Mouse (Mus musculus) left cerebral cortex, postnatal 25 days (tissue): ENCODE measurements at regions not wholly inside any gene's neighbourhood (a gene's known extent, or its start where the extent isn't known, plus 50 kb on each side); places are given as distances from the start of the nearest gene placed in this dataset.
A peak's percentile ranks its signal among the peaks of the same experiment; 100 is the strongest.

Experiments used
- DNase-seq, 2 experiments: peaks; one replicate each; pipeline ENCODE4 v3.0.0; 2022; ENCODE audit warnings: low spot score in 2 of 2, mixed read lengths in 1 of 2
- intact Hi-C: fragments of 180-260 bp; cut with DNase I; formaldehyde crosslinking; loops from one replicate; pipeline ENCODE4 v1.15.1; 2025

DNA sequence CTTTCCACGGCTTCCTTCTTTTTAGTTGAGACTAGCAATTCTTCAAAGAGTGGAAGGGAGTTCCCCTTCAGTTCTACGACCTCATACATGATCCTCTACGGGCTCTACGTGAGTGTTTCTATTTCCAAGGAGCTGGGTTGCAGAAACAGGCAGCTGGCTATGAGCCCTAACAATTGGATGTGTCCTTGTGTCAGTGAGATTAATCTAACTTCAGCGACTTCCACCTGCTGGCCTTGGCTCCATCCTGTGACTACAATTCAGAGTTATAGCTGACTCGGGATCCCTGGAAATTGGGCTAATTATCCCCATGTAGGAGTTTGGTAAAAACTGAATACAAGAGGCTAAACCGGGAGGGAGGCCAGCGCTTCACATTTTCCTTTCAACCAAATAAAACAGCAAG lies 122.8 kb downstream of the Cd83 start:
- intact Hi-C loops = no loop called here
- no peak for DNase-seq

GRCm38 (mm10) chr13:43908041-43908644 lies 123.6 kb downstream of the Cd83 start:
- intact Hi-C loops = no loop called here
- DNase-seq = no peak

DNA sequence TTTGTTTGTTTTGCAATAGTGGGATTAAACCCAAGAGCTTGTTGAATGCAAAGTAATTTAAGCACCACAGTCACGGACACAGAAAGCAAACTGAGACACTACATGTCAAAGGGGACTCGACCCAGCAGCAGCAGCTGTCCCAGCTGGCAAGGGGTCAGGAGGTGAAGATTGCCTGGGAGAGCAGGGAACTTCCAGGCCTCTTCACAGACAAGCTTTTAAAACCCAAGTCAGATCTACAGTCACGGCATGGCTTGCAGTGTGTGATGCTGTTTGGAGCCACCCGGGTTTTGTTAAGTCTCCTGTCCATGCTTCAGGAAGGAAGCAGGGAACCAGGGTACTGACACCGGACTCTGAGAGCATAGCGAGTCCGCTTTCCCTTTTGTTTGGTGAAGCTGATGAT lies 125.4 kb downstream of the Cd83 start:
- intact Hi-C loops = no loop called here
- no peak for DNase-seq

GRCm38 (mm10) chr13:43913476-43913875 lies 128.9 kb downstream of the Cd83 start:
- no peak for DNase-seq
- intact Hi-C loops = no loop called here

DNA sequence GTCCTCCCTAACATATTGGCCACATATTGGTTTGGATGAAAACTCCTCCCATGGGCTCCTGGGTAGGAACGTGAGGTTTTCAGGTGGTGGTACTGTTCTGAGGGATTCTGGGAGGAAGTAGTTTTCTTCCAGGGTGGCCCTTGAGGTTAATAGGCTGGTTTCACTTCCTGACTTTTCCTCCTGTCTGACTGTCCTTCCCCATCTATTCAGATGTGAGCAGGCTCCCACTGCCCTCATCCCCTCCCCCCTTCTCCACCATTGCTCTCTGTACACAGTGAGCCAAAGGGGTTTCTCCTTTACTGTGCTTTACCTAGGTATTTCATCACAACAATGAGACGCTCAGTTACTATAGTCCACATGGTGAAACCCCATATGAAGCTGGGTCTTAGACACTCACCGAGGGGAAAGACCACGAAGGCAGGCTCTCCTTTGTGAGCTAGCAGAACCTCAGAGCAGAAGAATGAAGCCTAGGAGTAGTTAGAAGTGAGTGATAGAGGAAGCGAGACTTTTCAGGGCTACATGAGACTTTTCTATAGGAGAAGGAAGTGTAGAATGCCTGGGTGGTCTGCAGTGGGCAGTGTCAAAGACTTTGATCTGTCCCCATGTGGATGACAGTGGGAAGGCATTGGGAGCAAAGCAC lies 135.3 kb downstream of the Cd83 start:
- intact Hi-C loops = no loop called here
- no peak for DNase-seq

GRCm38 (mm10) chr13:43930081-43930981 lies 145.8 kb downstream of the Cd83 start:
- DNase-seq = no peak
- intact Hi-C loops = no loop called here

DNA sequence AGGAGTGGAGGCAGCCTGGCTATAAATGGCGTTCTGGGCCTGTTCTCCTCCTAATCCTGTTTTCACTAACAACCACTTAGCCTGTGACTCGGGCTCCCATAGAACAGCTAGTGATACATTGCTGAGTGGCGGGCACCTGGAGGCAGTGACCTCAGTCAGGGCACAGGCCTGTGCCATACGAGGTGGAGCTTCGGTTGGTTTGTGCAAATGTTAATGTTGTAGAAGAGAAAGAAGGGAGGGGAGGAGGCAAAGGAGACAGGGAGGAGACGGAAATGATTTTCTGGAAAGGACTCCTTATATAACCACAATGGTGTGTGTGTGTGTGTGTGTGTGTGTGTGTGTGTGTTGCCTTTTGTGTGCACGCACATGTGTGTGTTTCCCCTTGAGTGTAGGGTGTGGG lies 148.4 kb downstream of the Cd83 start:
- no peak for DNase-seq
- intact Hi-C loops = no loop called here

- peak in 1 of 2 experiments; percentile 57 for DNase-seq
- intact Hi-C loops = loop anchor here (5.0 kb wide), 1 partner anchor 137 kb away; no protein-coding TSS in a partner anchor
These were observed 150.7 kb downstream of the Cd83 start for GRCm38 (mm10) chr13:43935284-43935683.

- DNase-seq = no peak
- intact Hi-C loops = loop anchor here (5.0 kb wide), 1 partner anchor 136 kb away; no protein-coding TSS in a partner anchor
These were observed 151.9 kb downstream of the Cd83 start for GRCm38 (mm10) chr13:43936504-43936903.

DNA sequence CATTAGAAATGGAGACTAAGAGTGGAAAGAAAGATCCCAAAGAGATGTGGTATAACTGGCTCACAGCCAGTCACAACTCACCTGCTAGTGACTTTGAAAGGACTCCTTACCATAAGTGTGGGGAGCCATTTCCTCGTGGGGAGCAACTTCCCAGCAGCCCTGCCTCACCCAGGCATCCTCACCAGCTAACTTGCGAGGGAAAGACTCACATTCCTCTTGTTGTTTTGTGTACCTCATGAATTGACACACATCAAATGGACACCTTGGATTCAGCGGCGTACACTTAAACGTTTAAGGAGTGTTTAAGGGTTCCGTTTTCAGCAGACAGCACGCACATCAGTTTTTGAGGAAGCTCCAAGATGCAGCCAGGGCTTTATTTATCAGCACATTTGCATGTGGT lies 154.0 kb downstream of the Cd83 start:
- intact Hi-C loops = loop anchor here (5.0 kb wide), 1 partner anchor 134 kb away; no protein-coding TSS in a partner anchor
- no peak for DNase-seq

DNA sequence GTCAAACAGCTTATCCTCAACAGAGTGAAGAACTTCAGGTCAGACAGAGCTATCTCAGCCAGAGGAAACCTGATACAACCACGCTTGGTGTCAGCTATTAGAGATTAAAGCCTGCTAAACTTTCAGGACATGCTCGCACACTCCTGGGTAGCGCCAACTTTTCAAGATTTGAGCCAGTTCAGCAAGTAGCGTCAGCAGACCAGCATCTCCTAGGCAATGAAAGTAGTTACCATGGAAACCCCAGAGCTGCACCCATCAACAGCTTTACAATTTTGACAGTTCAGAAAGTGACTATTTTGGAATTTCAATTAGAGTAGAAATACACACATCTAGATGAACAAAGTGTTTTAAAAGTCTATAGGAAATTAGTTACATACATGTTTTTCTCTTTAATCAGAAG lies 154.8 kb downstream of the Cd83 start:
- intact Hi-C loops = loop anchor here (5.0 kb wide), 1 partner anchor 133 kb away; no protein-coding TSS in a partner anchor
- DNase-seq = peak; percentile 27 to 51

- intact Hi-C loops = no loop called here
- DNase-seq = no peak
These were observed 157.2 kb downstream of the Cd83 start for GRCm38 (mm10) chr13:43941731-43942130.

DNA sequence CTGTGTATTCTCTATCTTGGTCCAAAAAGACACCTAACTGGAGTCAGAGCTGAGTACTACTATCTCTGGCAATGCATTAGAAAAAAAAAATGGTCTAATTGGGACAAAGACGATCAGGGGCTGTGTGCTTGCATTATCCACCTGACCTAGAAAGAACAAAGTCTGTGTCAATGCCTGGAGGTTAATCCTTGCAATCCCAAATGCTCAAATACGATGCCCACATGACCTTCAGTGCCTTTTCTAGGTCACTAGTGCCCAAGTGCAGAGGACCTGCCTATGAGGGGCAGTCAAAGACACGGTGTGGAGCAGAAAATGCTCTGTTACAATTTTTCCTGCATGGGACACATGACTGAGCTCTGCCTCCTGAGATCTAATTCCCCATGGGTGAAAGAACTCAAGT lies 164.0 kb downstream of the Cd83 start:
- intact Hi-C loops = no loop called here
- no peak for DNase-seq

DNA sequence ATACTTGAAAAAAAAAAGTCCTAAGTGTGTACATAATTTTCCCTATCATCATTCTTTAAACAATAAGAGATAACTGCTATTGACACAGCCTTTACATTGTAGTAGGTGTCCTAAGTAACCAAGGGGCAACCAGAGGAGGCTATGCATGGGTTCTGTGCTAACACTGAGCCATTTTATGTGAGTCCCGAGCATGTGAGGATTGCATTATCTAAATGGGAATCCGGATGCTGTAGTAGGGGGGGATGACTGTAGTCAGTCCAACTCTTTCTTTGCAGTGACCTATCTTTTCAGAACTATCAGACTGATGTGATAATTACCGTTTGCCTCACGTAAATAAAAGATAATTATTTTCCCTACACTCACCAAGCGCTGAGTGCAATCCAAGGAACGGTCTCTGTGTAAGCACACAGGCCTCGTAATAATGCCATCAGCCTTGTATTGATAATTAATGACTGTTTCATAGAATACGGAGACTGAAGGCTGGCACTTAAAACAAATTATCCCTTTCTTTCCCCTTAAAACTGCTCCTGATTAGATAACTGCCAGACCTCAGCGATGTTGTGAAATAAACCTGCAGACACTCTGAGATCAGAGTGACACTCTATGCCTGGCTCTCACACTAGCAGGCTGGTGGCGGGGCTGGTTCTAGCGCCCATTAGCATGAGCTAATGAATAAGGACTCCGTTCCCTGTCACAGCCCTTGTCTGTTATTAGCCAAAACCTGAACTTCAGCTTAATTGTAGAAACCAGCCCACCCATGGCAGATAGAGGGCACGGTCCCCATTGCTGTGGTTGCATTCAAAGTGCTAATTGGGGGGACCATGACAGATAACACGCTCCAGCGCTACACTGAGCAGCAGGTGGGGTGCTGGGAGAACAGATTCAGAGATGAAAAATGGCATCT lies 165.4 kb downstream of the Cd83 start:
- no peak for DNase-seq
- intact Hi-C loops = no loop called here

- no peak for DNase-seq
- intact Hi-C loops = no loop called here
These were observed 167.9 kb downstream of the Cd83 start for GRCm38 (mm10) chr13:43952491-43952890.

DNA sequence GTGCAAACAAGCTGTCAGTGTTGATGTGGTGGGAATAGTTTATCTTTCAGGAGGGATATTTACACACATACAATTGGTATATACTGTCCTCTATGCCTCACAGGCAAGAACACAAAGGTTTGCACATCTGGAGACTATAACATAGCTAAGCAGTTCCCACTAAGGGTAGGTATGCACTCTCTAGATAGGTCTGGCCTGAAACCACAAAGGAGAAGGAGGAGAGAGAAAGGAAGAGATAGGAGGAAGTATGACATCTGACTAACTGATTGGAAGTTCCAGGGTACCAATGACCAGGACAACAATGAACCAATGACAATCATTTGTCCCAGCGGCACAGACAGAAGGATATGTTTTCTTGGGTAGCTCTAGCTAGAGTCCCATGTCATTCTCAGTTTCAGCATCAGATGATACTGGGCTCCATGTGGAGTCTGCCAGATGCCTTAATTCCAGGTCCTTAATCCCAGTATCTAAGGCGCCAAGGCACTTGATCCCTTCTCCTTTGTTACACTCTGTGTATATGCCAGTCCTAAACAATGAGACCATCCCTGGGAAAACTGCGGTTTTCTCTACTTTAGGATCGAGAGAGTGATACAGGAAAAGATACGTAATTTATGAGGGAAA lies 168.5 kb downstream of the Cd83 start:
- intact Hi-C loops = no loop called here
- no peak for DNase-seq

GRCm38 (mm10) chr13:43954714-43955393 lies 170.3 kb downstream of the Cd83 start:
- DNase-seq = no peak
- intact Hi-C loops = no loop called here

DNA sequence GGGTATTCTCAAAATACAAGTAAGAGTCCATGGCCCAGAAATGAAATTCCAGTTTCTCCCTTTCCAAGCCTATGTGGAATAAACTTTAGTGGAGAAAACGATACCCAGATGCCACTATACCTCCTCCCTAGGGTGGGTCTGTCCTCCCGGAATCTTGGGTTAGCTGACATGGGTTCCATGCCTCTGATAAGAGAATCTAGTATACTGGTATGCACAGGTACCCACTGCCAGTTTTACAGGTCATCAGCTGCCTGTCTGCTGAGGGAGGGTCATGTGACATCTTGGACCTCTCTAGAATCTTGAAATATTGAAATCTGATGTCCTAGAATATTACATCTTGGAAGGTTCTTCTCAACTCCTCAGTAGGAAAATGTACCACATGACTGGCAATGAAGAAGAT lies 172.5 kb downstream of the Cd83 start:
- intact Hi-C loops = no loop called here
- no peak for DNase-seq
